Mouse (Mus musculus) neural tube, embryonic 12.5 days (tissue): ENCODE results near the gene Kctd11. TPM values are rescaled to one million over a fixed set of nuclear protein-coding genes. Genes with fewer than 3 reads are reported as not detected.
"Not testable (repeated sequence)": the region's sequence is repeated elsewhere in the genome, so short reads cannot be mapped to it uniquely, and the experiment has no call there.

Source experiments
- ATAC-seq: fragments of 200-750 bp; cut with Nextera tagmentation; 2 replicates; pipeline ENCODE4 v1.8.0; 2017; ENCODE audit warnings: low read depth, mild to moderate bottlenecking, moderate TSS enrichment, moderate library complexity; ENCODE audit not compliant: low FRiP score
- H3K27ac ChIP-seq: fragments of 300-500 bp; sonication (generic); 2 replicates; pipeline ENCODE4 v1.5.1; 2016
- H3K27me3 ChIP-seq: fragments of 300-500 bp; sonication (generic); replicated peaks from 2 replicates; pipeline ENCODE4 v1.6.1; 2016; ENCODE audit warnings: mild to moderate bottlenecking
- H3K36me3 ChIP-seq: fragments of 300-500 bp; sonication (generic); 2 replicates; pipeline ENCODE4 v1.6.1; 2016; ENCODE audit warnings: mild to moderate bottlenecking
- H3K4me1 ChIP-seq: fragments of 300-500 bp; sonication (generic); 2 replicates; pipeline ENCODE4 v1.6.1; 2016
- H3K4me2 ChIP-seq: fragments of 300-500 bp; sonication (generic); replicated peaks from 2 replicates; pipeline ENCODE4 v1.6.1; 2016; ENCODE audit warnings: mild to moderate bottlenecking
- H3K4me3 ChIP-seq: fragments of 300-500 bp; sonication (generic); 2 replicates; pipeline ENCODE4 v1.5.1; 2016
- H3K9ac ChIP-seq: fragments of 300-500 bp; sonication (generic); 2 replicates; pipeline ENCODE4 v1.6.1; 2016; ENCODE audit warnings: mild to moderate bottlenecking
- H3K9me3 ChIP-seq: fragments of 300-500 bp; sonication (generic); 2 replicates; pipeline ENCODE4 v1.6.1; 2016; ENCODE audit warnings: mild to moderate bottlenecking
- WGBS: fragments of 180-500 bp; shearing (Covaris S2); methylation state at CpG from one replicate; pipeline ENCODE4 v1.1.7; 2016; 5-methylcytosine and 5-hydroxymethylcytosine counted together
- polyA plus RNA-seq: library from polyadenylated mRNA; unstranded; fragments of >200 nt; fragmentation: Nextera tagmentation; extraction: Ambion mirVana; gene quantifications from 2 replicates; pipeline ENCODE4 v1.2.1, GENCODE M21; 2016

Gene Kctd11
- polyA plus RNA-seq: 3.1 TPM in 2 replicates

- peaks cover 36% of the 10 kb centered on the region for H3K4me1 ChIP-seq
- H3K27ac ChIP-seq: peak within 1 kb of the TSS; percentile 26; the same call in 1 of the 2 replicates
- H3K4me3 ChIP-seq: peak within 1 kb of the TSS; percentile 46
Observed at GRCm38 (mm10) chr11:69880853-69881603, at the start of gene Kctd11. TSS of gene Kctd11 (minus strand) at chr11:69881406.

GRCm38 (mm10) chr11:69930176-69930575, 49.0 kb upstream of the Kctd11 start:
- H3K4me1 ChIP-seq, H3K4me2 ChIP-seq, H3K9me3 ChIP-seq, H3K27ac ChIP-seq, H3K4me3 ChIP-seq, H3K27me3 ChIP-seq, H3K9ac ChIP-seq, ATAC-seq, H3K36me3 ChIP-seq: not testable (repeated sequence)
- 88% methylated on average over 8 of the region's 8 CpGs for WGBS

More at GRCm38 (mm10) chr11:69880853-69881603, at the start of gene Kctd11:
- Histone ChIP-seq H3K4me2 (peak within 1 kb of the TSS; percentile 84), H3K9me3 (no peaks in the 10 kb centered on the region), H3K36me3 (no peaks in the 10 kb centered on the region), H3K9ac (peak within 1 kb of the TSS; percentile 54), H3K27me3 (peaks cover 13% of the 10 kb centered on the region; the same call in 1 of the 2 replicates)
- under 1% methylated on average over 46 of the region's 46 CpGs for WGBS
- peak; percentile 77 for ATAC-seq

GRCm38 (mm10) chr11:69929712-69930111, 48.5 kb upstream of the Kctd11 start:
- WGBS: 83% methylated on average over 4 of the region's 4 CpGs
- H3K4me2 ChIP-seq: no peak overlapping the region
- H3K4me3 ChIP-seq: no peak overlapping the region
- H3K9ac ChIP-seq: no peak overlapping the region
- H3K4me1 ChIP-seq: peaks cover 4% of the 10 kb centered on the region; the same call in 1 of the 2 replicates
- H3K27ac ChIP-seq: no peak overlapping the region
- H3K27me3 ChIP-seq: no peaks in the 10 kb centered on the region
- ATAC-seq: no peak
- H3K9me3 ChIP-seq: no peaks in the 10 kb centered on the region
- H3K36me3 ChIP-seq: no peaks in the 10 kb centered on the region

DNA sequence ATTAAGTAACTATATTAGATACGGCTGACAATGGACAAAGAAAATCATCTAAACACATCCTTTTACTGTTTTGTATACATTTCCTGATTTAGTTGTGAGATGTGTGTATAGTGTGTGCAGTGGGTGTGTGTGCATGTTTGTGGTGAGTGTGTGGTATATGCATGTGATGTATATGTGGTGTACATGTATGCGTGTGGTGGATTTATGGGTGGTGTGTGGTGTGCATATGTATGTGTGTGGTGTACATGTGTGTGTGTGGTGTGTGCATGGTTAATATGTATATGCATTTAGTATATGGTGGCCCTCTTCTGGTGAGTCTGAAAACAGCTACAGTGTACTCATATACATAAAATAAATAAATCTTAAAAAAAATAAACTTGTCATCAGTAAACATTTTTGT, 46.3 kb upstream of the Kctd11 start:
- Histone ChIP-seq H3K9me3 (no peaks in the 10 kb centered on the region), H3K27me3 (no peaks in the 10 kb centered on the region), H3K4me1 (no peaks in the 10 kb centered on the region), H3K4me3 (no peak overlapping the region), H3K4me2 (no peak overlapping the region), H3K27ac (no peak overlapping the region), H3K9ac (no peak overlapping the region), H3K36me3 (no peaks in the 10 kb centered on the region)
- WGBS: 94% methylated on average over 2 of the region's 2 CpGs
- ATAC-seq: no peak

DNA sequence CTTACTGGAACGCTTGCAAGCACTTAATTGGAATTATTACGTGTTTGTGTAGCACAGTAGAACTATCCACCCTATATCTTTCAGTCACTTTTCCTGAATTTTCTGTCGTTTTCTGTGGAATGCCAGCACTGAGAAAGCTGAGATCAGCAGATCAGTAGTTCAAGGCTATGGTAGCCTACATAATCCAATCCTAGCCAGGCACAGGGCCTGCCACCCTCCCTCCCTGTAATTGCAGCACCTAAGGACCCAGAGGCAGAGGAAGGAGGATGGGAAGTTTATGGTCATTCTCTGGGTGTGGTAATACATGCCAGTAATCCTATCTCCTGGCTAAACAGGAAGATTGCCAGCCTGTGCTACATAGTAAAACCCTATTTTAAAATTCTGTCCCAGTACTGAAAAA, 41.6 kb upstream of the Kctd11 start:
- Histone ChIP-seq H3K9me3 (no peaks in the 10 kb centered on the region), H3K4me2 (peak overlapping the region; percentile 93; the same call in 1 of the 2 replicates), H3K27ac (no peak overlapping the region), H3K4me1 (peaks cover 11% of the 10 kb centered on the region), H3K9ac (no peak overlapping the region), H3K36me3 (peaks cover 15% of the 10 kb centered on the region), H3K4me3 (no peak overlapping the region), H3K27me3 (no peaks in the 10 kb centered on the region)
- ATAC-seq: no peak
- WGBS: 69% methylated on average over 3 of the region's 3 CpGs

DNA sequence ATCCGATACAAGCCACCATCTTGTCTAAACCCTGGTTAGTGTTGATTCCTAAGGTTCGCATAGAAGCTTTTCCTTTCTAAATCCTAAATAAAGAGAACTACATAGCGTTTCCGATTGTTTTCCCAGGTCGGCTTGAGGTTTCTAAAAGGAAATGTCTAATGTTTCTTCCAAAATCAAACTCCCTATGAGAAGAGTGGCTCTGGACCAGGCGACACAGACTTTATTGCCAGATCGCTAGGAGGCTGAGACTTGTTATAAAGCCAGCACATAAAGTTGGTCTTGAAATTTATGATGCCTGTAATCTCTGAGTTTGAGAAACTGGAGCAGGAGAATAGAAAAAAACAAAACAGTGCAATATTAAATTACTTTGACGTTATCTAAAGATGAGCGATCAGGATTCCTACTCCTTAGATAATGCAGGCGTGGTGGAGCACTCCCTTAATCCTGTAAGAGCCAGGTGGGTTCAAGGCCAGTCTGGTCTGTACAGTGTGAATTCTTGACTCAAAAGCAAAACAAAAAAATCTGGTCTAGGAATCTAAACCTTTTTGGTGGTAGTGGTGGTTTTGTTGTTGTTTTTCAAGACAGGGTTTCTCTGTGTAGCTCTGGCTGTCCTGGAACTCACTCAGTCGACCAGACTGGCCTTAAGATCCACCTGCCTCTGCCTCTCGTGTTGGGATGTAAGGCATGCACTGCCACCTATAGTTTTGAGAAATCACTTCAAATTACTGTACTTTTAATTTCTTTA, 41.0 kb upstream of the Kctd11 start:
- Histone ChIP-seq H3K27ac (peak overlapping the region; percentile 89), H3K4me1 (peaks cover 11% of the 10 kb centered on the region), H3K9ac (peak overlapping the region; percentile 53), H3K27me3 (no peaks in the 10 kb centered on the region), H3K4me3 (peak overlapping the region; percentile 97), H3K4me2 (peak overlapping the region; percentile 93), H3K9me3 (no peaks in the 10 kb centered on the region), H3K36me3 (peaks cover 22% of the 10 kb centered on the region)
- no peak for ATAC-seq
- 4% methylated on average over 12 of the region's 12 CpGs for WGBS

GRCm38 (mm10) chr11:69921114-69922011, 40.2 kb upstream of the Kctd11 start, which contains the start of gene Eif5a:
TSS of gene Eif5a (minus strand) at chr11:69921958.
- H3K27me3 ChIP-seq: no peaks in the 10 kb centered on the region
- peak; percentile 94 for ATAC-seq
- under 1% methylated on average over 78 of the region's 78 CpGs for WGBS

GRCm38 (mm10) chr11:69920266-69921031, 39.2 kb upstream of the Kctd11 start:
- 1% methylated on average over 63 of the region's 65 CpGs for whole genome bisulfite sequencing

More at GRCm38 (mm10) chr11:69921114-69922011, 40.2 kb upstream of the Kctd11 start, which contains the start of gene Eif5a:
- H3K27ac ChIP-seq: peak within 1 kb of the TSS; percentile 89
- peak within 1 kb of the TSS; percentile 95 for H3K9ac ChIP-seq
- H3K9me3 ChIP-seq: no peaks in the 10 kb centered on the region
- peaks cover 12% of the 10 kb centered on the region for H3K4me1 ChIP-seq
- peak within 1 kb of the TSS; percentile 93 for H3K4me2 ChIP-seq
- H3K4me3 ChIP-seq: peak within 1 kb of the TSS; percentile 97
- peaks cover 30% of the 10 kb centered on the region for H3K36me3 ChIP-seq

DNA sequence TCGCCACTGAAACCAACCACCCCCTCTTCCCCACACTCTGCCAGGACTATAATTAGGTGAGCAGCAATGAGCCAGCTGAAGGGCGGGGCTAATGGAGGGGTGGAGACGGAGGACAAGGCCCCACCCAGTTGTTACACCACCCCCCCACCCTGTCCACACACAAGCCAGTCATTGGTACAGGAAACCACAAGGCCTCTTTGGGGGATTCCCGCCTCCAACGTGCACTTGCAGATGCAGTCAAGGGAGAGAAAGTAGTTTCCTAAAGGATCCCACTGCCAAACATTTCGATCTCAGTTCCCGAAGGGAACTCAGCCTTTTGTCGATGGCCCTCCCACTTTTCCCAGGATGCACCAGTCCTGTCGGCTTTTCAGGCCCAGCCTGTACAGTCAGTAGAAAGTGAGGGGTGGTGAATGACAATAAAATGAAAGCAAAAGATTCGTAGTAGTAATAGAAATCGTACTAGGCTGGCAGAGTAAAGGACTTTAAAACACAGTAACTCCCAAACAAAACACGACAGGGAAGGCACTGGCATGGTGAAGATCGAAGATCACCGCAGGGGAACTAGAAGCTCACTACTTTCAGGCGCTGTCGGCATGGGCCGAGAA, 38.6 kb upstream of the Kctd11 start:
- peak overlapping the region; percentile 84 for H3K27ac ChIP-seq
- H3K36me3 ChIP-seq: peaks cover 46% of the 10 kb centered on the region
- H3K27me3 ChIP-seq: no peaks in the 10 kb centered on the region
- peaks cover 28% of the 10 kb centered on the region for H3K4me1 ChIP-seq
- H3K9ac ChIP-seq: peak overlapping the region; percentile 95
- ATAC-seq: no peak
- peak overlapping the region; percentile 93 for H3K4me2 ChIP-seq
- peak overlapping the region; percentile 97 for H3K4me3 ChIP-seq
- no peaks in the 10 kb centered on the region for H3K9me3 ChIP-seq
- 1% methylated on average over 17 of the region's 17 CpGs for WGBS

More at GRCm38 (mm10) chr11:69920266-69921031, 39.2 kb upstream of the Kctd11 start:
- H3K4me1 ChIP-seq: peaks cover 21% of the 10 kb centered on the region
- ATAC-seq: peak; percentile 27
- H3K36me3 ChIP-seq: peaks cover 39% of the 10 kb centered on the region
- no peaks in the 10 kb centered on the region for H3K9me3 ChIP-seq
- peak overlapping the region; percentile 97 for H3K4me3 ChIP-seq
- H3K9ac ChIP-seq: peak overlapping the region; percentile 95
- H3K4me2 ChIP-seq: peak overlapping the region; percentile 93
- H3K27ac ChIP-seq: peak overlapping the region; percentile 84
- H3K27me3 ChIP-seq: no peaks in the 10 kb centered on the region

- Histone ChIP-seq H3K4me1 (peaks cover 33% of the 10 kb centered on the region), H3K27me3 (no peaks in the 10 kb centered on the region), H3K4me3 (peak overlapping the region; percentile 97), H3K36me3 (peaks cover 46% of the 10 kb centered on the region), H3K4me2 (peak overlapping the region; percentile 93), H3K27ac (no peak overlapping the region), H3K9ac (peak overlapping the region; percentile 95), H3K9me3 (no peaks in the 10 kb centered on the region)
- ATAC-seq: no peak
- 85% methylated on average over 9 of the region's 9 CpGs for WGBS
Observed at GRCm38 (mm10) chr11:69919053-69919452, 37.8 kb upstream of the Kctd11 start.

DNA sequence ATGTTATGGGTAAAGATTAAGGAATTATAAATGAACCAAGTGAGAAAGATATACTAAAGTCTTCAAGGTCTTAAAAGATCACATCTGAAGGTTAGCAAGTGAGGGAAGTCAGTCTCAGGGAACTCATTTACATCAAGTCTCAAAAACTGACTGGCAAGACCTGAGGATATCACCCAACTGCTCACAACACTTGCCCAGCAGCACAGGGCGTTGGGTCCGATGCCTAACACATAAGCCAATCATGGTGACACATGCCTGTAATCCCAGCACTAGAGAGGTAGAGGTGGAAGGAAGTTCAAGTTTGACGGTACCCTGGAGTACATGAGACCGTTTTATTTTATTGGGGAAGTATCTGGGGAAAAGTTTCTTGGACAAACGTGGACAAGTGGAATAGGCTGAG, 36.9 kb upstream of the Kctd11 start:
- WGBS: 88% methylated on average over 5 of the region's 5 CpGs
- no peak overlapping the region for H3K4me2 ChIP-seq
- H3K4me3 ChIP-seq: no peak overlapping the region
- no peak overlapping the region for H3K9ac ChIP-seq
- no peak for ATAC-seq
- H3K27me3 ChIP-seq: no peaks in the 10 kb centered on the region
- H3K9me3 ChIP-seq: no peaks in the 10 kb centered on the region
- peaks cover 48% of the 10 kb centered on the region for H3K36me3 ChIP-seq
- H3K4me1 ChIP-seq: peaks cover 37% of the 10 kb centered on the region
- no peak overlapping the region for H3K27ac ChIP-seq
